Mouse (Mus musculus) lung, embryonic 14.5 days (tissue): Measurements from ENCODE around the gene Rpl23. TPM values are rescaled to one million over a fixed set of nuclear protein-coding genes. Genes with fewer than 3 reads are reported as not detected.

Source experiments
- ATAC-seq: fragments of 200-750 bp; cut with Nextera tagmentation; 2 replicates; pipeline ENCODE4 v1.8.0; 2017; ENCODE audit warnings: mild to moderate bottlenecking, moderate TSS enrichment, moderate library complexity; ENCODE audit not compliant: insufficient read depth
- DNase-seq: peaks from one replicate; pipeline ENCODE4 v3.0.0-alpha.2; 2015
- H3K27ac ChIP-seq: fragments of 300-500 bp; sonication (generic); 2 replicates; pipeline ENCODE4 v1.5.1; 2014; ENCODE audit warnings: low read depth, mild to moderate bottlenecking, moderate library complexity
- H3K27me3 ChIP-seq: fragments of 300-500 bp; sonication (generic); 2 replicates; pipeline ENCODE4 v1.6.1; 2014; ENCODE audit warnings: low read length, control low read depth; ENCODE audit not compliant: insufficient read depth
- H3K36me3 ChIP-seq: fragments of 300-500 bp; sonication (generic); 2 replicates; pipeline ENCODE4 v1.6.1; 2014; ENCODE audit warnings: control low read depth; ENCODE audit not compliant: insufficient read depth
- H3K4me1 ChIP-seq: fragments of 300-500 bp; sonication (generic); 2 replicates; pipeline ENCODE4 v1.6.1; 2014; ENCODE audit warnings: antibody characterized with exemption, control low read depth; ENCODE audit not compliant: insufficient read depth
- H3K4me2 ChIP-seq: fragments of 300-500 bp; sonication (generic); 2 replicates; pipeline ENCODE4 v1.6.1; 2014; ENCODE audit warnings: mild to moderate bottlenecking
- H3K4me3 ChIP-seq: fragments of 300-500 bp; sonication (generic); 2 replicates; pipeline ENCODE4 v1.5.1; 2014; ENCODE audit warnings: low read depth, low read length
- H3K9ac ChIP-seq: fragments of 300-500 bp; sonication (generic); 2 replicates; pipeline ENCODE4 v1.6.1; 2014
- H3K9me3 ChIP-seq: fragments of 300-500 bp; sonication (generic); 2 replicates; pipeline ENCODE4 v1.6.1; 2016; ENCODE audit warnings: low read depth, low read length, control low read depth
- CTCF ChIP-seq: IDR thresholded peaks from 2 replicates; pipeline ENCODE4 v1.5.1; 2016; ENCODE audit warnings: antibody characterized with exemption, low read depth
- WGBS: fragments of 180-500 bp; shearing (Covaris S2); extraction: QIAGEN DNeasy Blood & Tissue Kit; methylation state at CpG from one replicate; pipeline ENCODE4 v1.1.7; 2014; 5-methylcytosine and 5-hydroxymethylcytosine counted together
- polyA plus RNA-seq: library from polyadenylated mRNA; unstranded; fragments of >200 nt; fragmentation: Nextera tagmentation; extraction: Ambion mirVana; gene quantifications from 2 replicates; pipeline ENCODE4 v1.2.1, GENCODE M21; 2014

The Rpl23 gene
- polyA plus RNA-seq, 1 experiment from 2014 or later = 663 TPM

GRCm38 (mm10) chr11:97825971-97826370 is 43.7 kb upstream of the Rpl23 start:
- Histone ChIP-seq H3K36me3 (peaks cover 93% of the 10 kb centered on the region), H3K27ac (no peak overlapping the region)
- ATAC-seq = no peak

GRCm38 (mm10) chr11:97825295-97825694 is 43.1 kb upstream of the Rpl23 start:
- Histone ChIP-seq H3K9me3 (no peaks in the 10 kb centered on the region), H3K4me2 (no peak overlapping the region), H3K36me3 (peaks cover 94% of the 10 kb centered on the region), H3K9ac (no peak overlapping the region), H3K4me1 (peaks cover 4% of the 10 kb centered on the region; the same call in 1 of the 2 replicates), H3K4me3 (no peak overlapping the region), H3K27me3 (no peaks in the 10 kb centered on the region), H3K27ac (no peak overlapping the region)
- TF ChIP-seq CTCF = no peak
- DNase-seq (no peak), ATAC-seq (no peak)
- WGBS = 86% methylated on average over 10 of the region's 10 CpGs

More at GRCm38 (mm10) chr11:97825971-97826370, 43.7 kb upstream of the Rpl23 start:
- Histone ChIP-seq H3K9me3 (no peaks in the 10 kb centered on the region), H3K4me3 (no peak overlapping the region), H3K4me2 (no peak overlapping the region), H3K27me3 (no peaks in the 10 kb centered on the region), H3K4me1 (no peaks in the 10 kb centered on the region; the same call in 1 of the 2 replicates), H3K9ac (no peak overlapping the region)
- no peak for TF ChIP-seq CTCF
- DNase-seq = no peak
- 87% methylated on average over 9 of the region's 9 CpGs for WGBS

DNA sequence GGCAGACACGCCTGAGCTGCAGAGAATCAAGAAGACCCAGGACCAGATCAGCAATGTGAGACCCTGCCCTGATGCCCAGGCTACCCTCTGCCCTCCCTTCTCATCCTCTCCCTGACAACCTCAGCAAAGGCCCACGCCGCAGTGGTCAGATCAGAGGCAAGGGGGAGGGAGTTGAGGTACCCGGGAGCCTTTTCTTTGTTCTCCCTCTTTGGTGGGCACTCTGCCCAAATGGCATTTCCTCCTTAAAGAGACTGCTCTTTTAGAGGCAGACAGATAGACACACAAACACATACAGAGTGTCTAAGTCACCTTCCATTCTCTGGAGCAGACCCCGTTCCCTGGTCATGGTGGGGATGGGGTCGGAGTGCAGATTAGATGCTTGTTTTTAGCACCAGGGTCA is 42.7 kb upstream of the Rpl23 start:
- H3K27ac ChIP-seq = no peak overlapping the region
- no peak for TF ChIP-seq CTCF
- peaks cover 4% of the 10 kb centered on the region; the same call in 1 of the 2 replicates for H3K4me1 ChIP-seq
- H3K27me3 ChIP-seq = no peaks in the 10 kb centered on the region
- DNase-seq (no peak), ATAC-seq (no peak)
- peaks cover 90% of the 10 kb centered on the region for H3K36me3 ChIP-seq
- 58% methylated on average over 6 of the region's 6 CpGs for WGBS
- H3K9me3 ChIP-seq = no peaks in the 10 kb centered on the region
- H3K9ac ChIP-seq = no peak overlapping the region
- no peak overlapping the region for H3K4me2 ChIP-seq
- H3K4me3 ChIP-seq = no peak overlapping the region

DNA sequence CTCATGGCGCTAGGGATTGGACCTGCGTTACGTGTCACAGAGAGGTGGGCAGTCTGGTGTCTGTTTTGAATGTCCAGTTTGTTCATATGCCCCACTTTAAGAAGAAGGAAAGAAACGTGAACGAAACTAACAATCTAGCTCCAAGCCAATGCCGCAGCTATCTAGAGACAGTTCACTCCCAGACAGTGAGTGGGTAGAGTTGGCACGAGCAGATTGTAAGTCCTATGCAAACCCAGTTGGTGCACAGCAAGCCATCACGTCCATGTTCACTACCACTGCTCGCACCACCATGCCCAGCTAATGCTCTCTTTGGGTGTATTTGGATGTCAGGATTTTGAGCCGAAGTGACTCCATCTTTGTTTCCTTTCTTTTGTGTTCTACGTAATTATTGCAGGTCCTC is 41.9 kb upstream of the Rpl23 start:
- H3K9ac ChIP-seq = no peak overlapping the region
- no peaks in the 10 kb centered on the region for H3K27me3 ChIP-seq
- H3K4me1 ChIP-seq = peaks cover 4% of the 10 kb centered on the region; the same call in 1 of the 2 replicates
- no peak for DNase-seq
- WGBS = 92% methylated on average over 11 of the region's 11 CpGs
- no peak overlapping the region for H3K27ac ChIP-seq
- H3K36me3 ChIP-seq = peaks cover 83% of the 10 kb centered on the region
- no peak for ATAC-seq
- H3K4me3 ChIP-seq = no peak overlapping the region
- H3K9me3 ChIP-seq = no peaks in the 10 kb centered on the region
- H3K4me2 ChIP-seq = no peak overlapping the region
- no peak for TF ChIP-seq CTCF

GRCm38 (mm10) chr11:97822840-97823603 is 40.8 kb upstream of the Rpl23 start:
- Histone ChIP-seq H3K4me1 (peaks cover 14% of the 10 kb centered on the region), H3K27me3 (no peaks in the 10 kb centered on the region), H3K4me3 (no peak overlapping the region), H3K4me2 (no peak overlapping the region), H3K27ac (no peak overlapping the region), H3K9me3 (no peaks in the 10 kb centered on the region), H3K36me3 (peaks cover 77% of the 10 kb centered on the region), H3K9ac (no peak overlapping the region)
- DNase-seq (no peak), ATAC-seq (no peak)
- no peak for TF ChIP-seq CTCF
- WGBS = 70% methylated on average over 20 of the region's 20 CpGs

GRCm38 (mm10) chr11:97821401-97822064 is 39.3 kb upstream of the Rpl23 start:
- Histone ChIP-seq H3K9ac (no peak overlapping the region), H3K27me3 (no peaks in the 10 kb centered on the region), H3K36me3 (peaks cover 77% of the 10 kb centered on the region), H3K27ac (no peak overlapping the region), H3K4me2 (no peak overlapping the region), H3K4me3 (no peak overlapping the region), H3K4me1 (peaks cover 23% of the 10 kb centered on the region), H3K9me3 (no peaks in the 10 kb centered on the region)
- TF ChIP-seq CTCF = no peak
- DNase-seq = no peak
- no peak for ATAC-seq
- 93% methylated on average over 8 of the region's 8 CpGs for WGBS

- 46% methylated on average over 4 of the region's 4 CpGs for WGBS
- Histone ChIP-seq H3K27ac (no peak overlapping the region), H3K4me1 (peaks cover 29% of the 10 kb centered on the region), H3K4me3 (no peak overlapping the region), H3K9me3 (no peaks in the 10 kb centered on the region), H3K27me3 (no peaks in the 10 kb centered on the region), H3K9ac (no peak overlapping the region), H3K36me3 (peaks cover 77% of the 10 kb centered on the region), H3K4me2 (no peak overlapping the region)
- ATAC-seq (no peak), DNase-seq (no peak)
- no peak for TF ChIP-seq CTCF
Observed at GRCm38 (mm10) chr11:97820840-97821239, 38.6 kb upstream of the Rpl23 start.
